ENCODE assay signal across 8 mouse cellular contexts in genomic region chr8:84660819-84661457, GRCm38 (mm10). TPM values are rescaled to one million over a fixed set of nuclear protein-coding genes. Genes with fewer than 3 reads are reported as not detected.
DNase-seq lines count a peak whose midpoint lies in the region; ATAC-seq and TF ChIP-seq lines count a peak whose summit lies in the region.

No protein-coding gene starts in this region.

- peaks cover 8% of the 10 kb centered on the region for H3K27me3 ChIP-seq in erythroblast, embryonic 14.5 days (ENCODE audit: control insufficient read depth)
- no peaks in the 10 kb centered on the region for H3K27me3 ChIP-seq in embryonic facial prominence, embryonic 11.5 days (ENCODE audit: control insufficient read depth, insufficient read depth, low read length)
- H3K27me3 ChIP-seq in midbrain, embryonic 11.5 days (ENCODE audit: control insufficient read depth, insufficient read depth, low read length), result no peaks in the 10 kb centered on the region
- no peaks in the 10 kb centered on the region for H3K27me3 ChIP-seq in thymus, adult 2 months (ENCODE audit: control insufficient read depth, insufficient read depth, low read length)

- H3K36me3 ChIP-seq in erythroblast, embryonic 14.5 days (ENCODE audit: control insufficient read depth), result no peaks in the 10 kb centered on the region
- no peaks in the 10 kb centered on the region for H3K36me3 ChIP-seq in embryonic facial prominence, embryonic 11.5 days (replicated peaks; ENCODE audit: control insufficient read depth, insufficient read depth, low read depth, low read length)
- H3K36me3 ChIP-seq in midbrain, embryonic 11.5 days (ENCODE audit: control insufficient read depth, insufficient read depth, low read length), result no peaks in the 10 kb centered on the region
- H3K36me3 ChIP-seq in thymus, adult 2 months (ENCODE audit: control insufficient read depth, insufficient read depth, low read length), result no peaks in the 10 kb centered on the region

- peak; percentile 76 for DNase-seq in embryonic facial prominence, embryonic 11.5 days (ENCODE audit: low spot score)
- DNase-seq in heart, postnatal 10 days, result peak; percentile 60 to 66
- peak; percentile 84 to 87 for DNase-seq in kidney, postnatal 4 days
- DNase-seq in midbrain, embryonic 11.5 days (ENCODE audit: low spot score, missing footprints), result peak; percentile 95
- DNase-seq in thymus, adult 2 months, result peak; percentile 43

- TF ChIP-seq CTCF in thymus, adult 2 months (IDR thresholded peaks at IDR 0.05; ENCODE audit: borderline replicate concordance, control insufficient read depth, extremely low read depth, insufficient read depth, low read length, poor library complexity), result no peak

- no peak for ATAC-seq in erythroblast, adult 5-6 weeks (replicated peaks; ENCODE audit: low FRiP score, poor library complexity, severe bottlenecking)
- ATAC-seq in embryonic facial prominence, embryonic 11.5 days (replicated peaks; ENCODE audit: insufficient number of reproducible peaks, low FRiP score, low TSS enrichment, low read depth), result no peak
- no peak for ATAC-seq in midbrain, embryonic 11.5 days (ENCODE audit: low FRiP score)
- ATAC-seq in erythroid progenitor cell, adult 5-6 weeks (replicated peaks; ENCODE audit: low FRiP score, poor library complexity, severe bottlenecking), result no peak

- peak overlapping the region; percentile 89 for H3K4me2 ChIP-seq in embryonic facial prominence, embryonic 11.5 days (ENCODE audit: low read depth, low read length)
- H3K4me2 ChIP-seq in midbrain, embryonic 11.5 days, result peak overlapping the region; percentile 99

- peak overlapping the region; percentile 91 for H3K27ac ChIP-seq in embryonic facial prominence, embryonic 11.5 days (replicated peaks; ENCODE audit: low read depth, low read length)
- H3K27ac ChIP-seq in midbrain, embryonic 11.5 days (ENCODE audit: low read depth, low read length), result peak overlapping the region; percentile 81
- H3K27ac ChIP-seq in thymus, adult 2 months (ENCODE audit: control insufficient read depth, insufficient read depth, low read length), result peak overlapping the region; percentile 91

- TF ChIP-seq POLR2A in thymus, adult 2 months (IDR thresholded peaks at IDR 0.05; ENCODE audit: control insufficient read depth, extremely low read depth, insufficient read depth, low read length, poor library complexity), result no peak

- H3K4me3 ChIP-seq in erythroblast, embryonic 14.5 days (replicated peaks), result peak overlapping the region; percentile 92
- H3K4me3 ChIP-seq in embryonic facial prominence, embryonic 11.5 days (ENCODE audit: low read depth, low read length), result peak overlapping the region; percentile 97
- peak overlapping the region; percentile 59 for H3K4me3 ChIP-seq in midbrain, embryonic 11.5 days (ENCODE audit: low read depth, low read length)
- H3K4me3 ChIP-seq in thymus, adult 2 months (ENCODE audit: control insufficient read depth, insufficient read depth, low read length), result peak overlapping the region; percentile 76

- WGBS in embryonic facial prominence, embryonic 11.5 days, result under 1% methylated on average over 20 of the region's 20 CpGs
- under 1% methylated on average over 20 of the region's 20 CpGs for WGBS in midbrain, embryonic 11.5 days
- 1% methylated on average over 20 of the region's 20 CpGs for WGBS in thymus, adult 2 months

- peaks cover 91% of the 10 kb centered on the region for H3K4me1 ChIP-seq in erythroblast, embryonic 14.5 days (ENCODE audit: control insufficient read depth)
- H3K4me1 ChIP-seq in embryonic facial prominence, embryonic 11.5 days (ENCODE audit: control insufficient read depth, insufficient read depth, low read length), result peaks cover 8% of the 10 kb centered on the region
- H3K4me1 ChIP-seq in midbrain, embryonic 11.5 days (ENCODE audit: control insufficient read depth, insufficient read depth, low read length), result peaks cover 48% of the 10 kb centered on the region
- peaks cover 36% of the 10 kb centered on the region for H3K4me1 ChIP-seq in thymus, adult 2 months (replicated peaks; ENCODE audit: control insufficient read depth, insufficient read depth, low read length)

- intact Hi-C loops in heart, postnatal 10 days (cut with DNase I), result loop anchor here (2.0 to 5.0 kb wide), 3 partner anchors 42 to 459 kb away; partner anchors contain the start of gene Junb

- H3K9ac ChIP-seq in embryonic facial prominence, embryonic 11.5 days (replicated peaks; ENCODE audit: low read length), result peak overlapping the region; percentile 95
- H3K9ac ChIP-seq in midbrain, embryonic 11.5 days (ENCODE audit: low read length), result peak overlapping the region; percentile 88

- no peaks in the 10 kb centered on the region for H3K9me3 ChIP-seq in erythroblast, embryonic 14.5 days (ENCODE audit: control insufficient read depth, low read length)
- H3K9me3 ChIP-seq in embryonic facial prominence, embryonic 11.5 days (replicated peaks; ENCODE audit: control insufficient read depth, low read length), result no peaks in the 10 kb centered on the region
- no peaks in the 10 kb centered on the region for H3K9me3 ChIP-seq in midbrain, embryonic 11.5 days (ENCODE audit: control insufficient read depth, low read length)

RNA-seq across cellular contexts. Expression of gene Ier2, which starts 1.7 kb away (rescaled TPM):
- 17.2 and 18.5 TPM in 2 replicates for polyA plus RNA-seq in erythroblast, embryonic 14.5 days (2012)
- 17.8 and 22.9 TPM in 2 replicates for total RNA-seq in erythroblast, adult 5-6 weeks (2015; ENCODE audit: low replicate concordance)
- 9.2 and 14.8 TPM in 2 replicates for total RNA-seq in erythroblast, adult 5-6 weeks (2017; ENCODE audit: low replicate concordance)
- polyA plus RNA-seq in embryonic facial prominence, embryonic 11.5 days (2014; fragmentation: Nextera tagmentation; extraction: Ambion mirVana), result 86.9 and 89.6 TPM in 2 replicates
- total RNA-seq in heart, postnatal 10 days (2021), result 10 to 100 TPM; 30.8 to 31.4 TPM
- 49.9 and 52.9 TPM in 2 replicates for polyA plus RNA-seq in midbrain, embryonic 11.5 days (2014; fragmentation: Nextera tagmentation; extraction: Ambion mirVana)
- 29.2 and 33.7 TPM in 2 replicates for polyA plus RNA-seq in thymus, adult 2 months (2012; rRNA removed)
- 10.9 and 16.2 TPM in 2 replicates for total RNA-seq in erythroid progenitor cell, adult 5-6 weeks (2015; ENCODE audit: low replicate concordance)
- 7.6 and 8.1 TPM in 2 replicates for total RNA-seq in erythroid progenitor cell, adult 5-6 weeks (2017; ENCODE audit: low replicate concordance)

RNA-seq across cellular contexts. Expression of gene Trmt1, which starts 25.2 kb away (rescaled TPM):
- 8.9 and 9.0 TPM in 2 replicates for polyA plus RNA-seq in erythroblast, embryonic 14.5 days (2012)
- total RNA-seq in erythroblast, adult 5-6 weeks (2015; ENCODE audit: low replicate concordance), result 9.8 and 16.9 TPM in 2 replicates
- 18.3 and 21.5 TPM in 2 replicates for total RNA-seq in erythroblast, adult 5-6 weeks (2017; ENCODE audit: low replicate concordance)
- 61.5 and 64.7 TPM in 2 replicates for polyA plus RNA-seq in embryonic facial prominence, embryonic 11.5 days (2014; fragmentation: Nextera tagmentation; extraction: Ambion mirVana)
- 10 to 100 TPM; 40.3 to 40.6 TPM for total RNA-seq in heart, postnatal 10 days (2021)
- polyA plus RNA-seq in midbrain, embryonic 11.5 days (2014; fragmentation: Nextera tagmentation; extraction: Ambion mirVana), result 39.9 and 45.6 TPM in 2 replicates
- polyA plus RNA-seq in thymus, adult 2 months (2012; rRNA removed), result 169 and 181 TPM in 2 replicates
- 7.9 and 13.4 TPM in 2 replicates for total RNA-seq in erythroid progenitor cell, adult 5-6 weeks (2015; ENCODE audit: low replicate concordance)
- 18.4 and 23.1 TPM in 2 replicates for total RNA-seq in erythroid progenitor cell, adult 5-6 weeks (2017; ENCODE audit: low replicate concordance)

RNA-seq across cellular contexts. Expression of gene Nacc1, which starts 26.7 kb away (rescaled TPM):
- polyA plus RNA-seq in erythroblast, embryonic 14.5 days (2012), result 7.0 and 8.5 TPM in 2 replicates
- 12.7 and 19.9 TPM in 2 replicates for total RNA-seq in erythroblast, adult 5-6 weeks (2015; ENCODE audit: low replicate concordance)
- total RNA-seq in erythroblast, adult 5-6 weeks (2017; ENCODE audit: low replicate concordance), result 8.2 and 13.1 TPM in 2 replicates
- 21.0 and 21.1 TPM in 2 replicates for polyA plus RNA-seq in embryonic facial prominence, embryonic 11.5 days (2014; fragmentation: Nextera tagmentation; extraction: Ambion mirVana)
- total RNA-seq in heart, postnatal 10 days (2021), result 10 to 100 TPM; 50.2 TPM
- 18.6 and 21.4 TPM in 2 replicates for polyA plus RNA-seq in midbrain, embryonic 11.5 days (2014; fragmentation: Nextera tagmentation; extraction: Ambion mirVana)
- 155 and 182 TPM in 2 replicates for polyA plus RNA-seq in thymus, adult 2 months (2012; rRNA removed)
- total RNA-seq in erythroid progenitor cell, adult 5-6 weeks (2015; ENCODE audit: low replicate concordance), result 24.3 and 25.6 TPM in 2 replicates
- total RNA-seq in erythroid progenitor cell, adult 5-6 weeks (2017; ENCODE audit: low replicate concordance), result 11.8 and 16.9 TPM in 2 replicates

RNA-seq across cellular contexts. Expression of gene Lyl1, which starts 40.3 kb away (rescaled TPM):
- 61.4 and 62.8 TPM in 2 replicates for polyA plus RNA-seq in erythroblast, embryonic 14.5 days (2012)
- total RNA-seq in erythroblast, adult 5-6 weeks (2015; ENCODE audit: low replicate concordance), result 37.4 and 40.3 TPM in 2 replicates
- 43.1 and 44.2 TPM in 2 replicates for total RNA-seq in erythroblast, adult 5-6 weeks (2017; ENCODE audit: low replicate concordance)
- polyA plus RNA-seq in embryonic facial prominence, embryonic 11.5 days (2014; fragmentation: Nextera tagmentation; extraction: Ambion mirVana), result 4.6 and 5.3 TPM in 2 replicates
- total RNA-seq in heart, postnatal 10 days (2021), result 1 to 10 TPM; 8.4 to 9.1 TPM
- 5.1 and 6.5 TPM in 2 replicates for polyA plus RNA-seq in midbrain, embryonic 11.5 days (2014; fragmentation: Nextera tagmentation; extraction: Ambion mirVana)
- 7.1 and 7.5 TPM in 2 replicates for polyA plus RNA-seq in thymus, adult 2 months (2012; rRNA removed)
- 98.7 and 109 TPM in 2 replicates for total RNA-seq in erythroid progenitor cell, adult 5-6 weeks (2015; ENCODE audit: low replicate concordance)
- 54.7 and 70.5 TPM in 2 replicates for total RNA-seq in erythroid progenitor cell, adult 5-6 weeks (2017; ENCODE audit: low replicate concordance)

Comparison
In these comparisons a context has a peak if more than half of its experiments do, and no peak if none do; other contexts are left out.
1. DNase-seq: peak in every context shown above with its lines; median percentile 95 in midbrain, embryonic 11.5 days; 86 in kidney, postnatal 4 days; 76 in embryonic facial prominence, embryonic 11.5 days; 63 in heart, postnatal 10 days; 43 in thymus, adult 2 months.